Mouse (Mus musculus) ES-Bruce4 (cell line): ENCODE results near the gene Hinfp. TPM values are rescaled to one million over a fixed set of nuclear protein-coding genes. Genes with fewer than 3 reads are reported as not detected.

Source experiments
- H3K27ac ChIP-seq: 2 replicates; pipeline ENCODE4 v1.5.1; 2012; ENCODE audit warnings: low read length, inconsistent platforms; ENCODE audit not compliant: insufficient read depth
- H3K27me3 ChIP-seq: 2 replicates; pipeline ENCODE4 v1.6.1; 2012; ENCODE audit warnings: mild to moderate bottlenecking, low read length, inconsistent platforms; ENCODE audit not compliant: control insufficient read depth, poor library complexity, insufficient read depth, severe bottlenecking
- H3K36me3 ChIP-seq: 2 replicates; pipeline ENCODE4 v1.6.1; 2012; ENCODE audit warnings: inconsistent platforms, mild to moderate bottlenecking, low read length, moderate library complexity; ENCODE audit not compliant: control insufficient read depth, poor library complexity, insufficient read depth, severe bottlenecking
- H3K4me1 ChIP-seq: one replicate; pipeline ENCODE4 v1.8.1; 2011; ENCODE audit warnings: low read length; ENCODE audit not compliant: control insufficient read depth, insufficient read depth
- H3K4me3 ChIP-seq: 2 replicates; pipeline ENCODE4 v1.5.1; 2011; ENCODE audit warnings: low read depth, mild to moderate bottlenecking, low read length
- H3K9ac ChIP-seq: 2 replicates; pipeline ENCODE4 v1.6.1; 2012; ENCODE audit warnings: low read depth, mild to moderate bottlenecking, inconsistent platforms; ENCODE audit not compliant: poor library complexity, severe bottlenecking
- H3K9me3 ChIP-seq: replicated peaks from 2 replicates; pipeline ENCODE4 v1.6.1; 2012; ENCODE audit warnings: mild to moderate bottlenecking, low read length, inconsistent platforms; ENCODE audit not compliant: control insufficient read depth, poor library complexity, insufficient read depth, severe bottlenecking
- CTCF ChIP-seq: IDR thresholded peaks from one replicate; pipeline ENCODE4 v1.8.1; 2011; ENCODE audit warnings: low read depth, low read length
- EP300 ChIP-seq: IDR thresholded peaks from 2 replicates; pipeline ENCODE4 v1.6.1; 2011; ENCODE audit warnings: low read depth, low read length; ENCODE audit not compliant: insufficient read depth
- POLR2A ChIP-seq: IDR thresholded peaks from one replicate; pipeline ENCODE4 v1.8.1; 2011; ENCODE audit warnings: low read length; ENCODE audit not compliant: insufficient read depth
- polyA plus RNA-seq: library from polyadenylated mRNA; stranded (reverse); fragments of >200 nt; gene quantifications from 2 replicates; pipeline ENCODE4 v1.2.4, GENCODE M21; 2011; ENCODE audit warnings: low read depth; ENCODE audit not compliant: missing spikeins, insufficient read depth, insufficient read length

The Hinfp gene
- polyA plus RNA-seq, 1 experiment: 27.8 TPM

GRCm38 (mm10) chr9:44247907-44248306 lies 57.6 kb downstream of the Hinfp start:
- no peak for TF ChIP-seq CTCF
- no peak for TF ChIP-seq EP300
- TF ChIP-seq POLR2A: no peak
- no peaks in the 10 kb centered on the region for H3K36me3 ChIP-seq
- peaks cover 2% of the 10 kb centered on the region for H3K4me1 ChIP-seq
- no peak overlapping the region for H3K27ac ChIP-seq
- H3K9ac ChIP-seq: no peak overlapping the region
- H3K27me3 ChIP-seq: no peaks in the 10 kb centered on the region
- H3K9me3 ChIP-seq: no peaks in the 10 kb centered on the region
- H3K4me3 ChIP-seq: no peak overlapping the region

GRCm38 (mm10) chr9:44243621-44244020 lies 61.9 kb downstream of the Hinfp start:
- Histone ChIP-seq H3K27me3 (no peaks in the 10 kb centered on the region), H3K36me3 (no peaks in the 10 kb centered on the region), H3K4me1 (no peaks in the 10 kb centered on the region), H3K9me3 (no peaks in the 10 kb centered on the region), H3K9ac (no peak overlapping the region), H3K27ac (no peak overlapping the region), H3K4me3 (no peak overlapping the region)
- TF ChIP-seq POLR2A: no peak
- TF ChIP-seq EP300: no peak
- TF ChIP-seq CTCF: no peak

Other genes starting within 250 kb of the Hinfp start
- 9.6 and 14.2 TPM in 2 replicates for gene Usp2, start 238.7 kb downstream of the Hinfp start, polyA plus RNA-seq
- not detected in 2 replicates for gene Mfrp, start 203.9 kb downstream of the Hinfp start, polyA plus RNA-seq
- gene C1qtnf5, start 198.4 kb downstream of the Hinfp start, polyA plus RNA-seq: not detected in 2 replicates
- 0.49 and 0.67 TPM in 2 replicates for gene Gm49380, start 192.2 kb downstream of the Hinfp start, polyA plus RNA-seq
- 34.1 and 34.3 TPM in 2 replicates for gene Rnf26, start 192.2 kb downstream of the Hinfp start, polyA plus RNA-seq
- 57.6 and 58.0 TPM in 2 replicates for gene Mcam, start 171.2 kb downstream of the Hinfp start, polyA plus RNA-seq
- gene Cbl, start 71.6 kb downstream of the Hinfp start, polyA plus RNA-seq: 58.8 and 62.0 TPM in 2 replicates
- not detected in 2 replicates for gene Ccdc153, start 65.0 kb downstream of the Hinfp start, polyA plus RNA-seq
- gene Pdzd3, start 54.2 kb downstream of the Hinfp start, polyA plus RNA-seq: not detected in 2 replicates
- 1.6 and 2.3 TPM in 2 replicates for gene Nlrx1, start 37.1 kb downstream of the Hinfp start, polyA plus RNA-seq
- gene Abcg4, start 17.1 kb downstream of the Hinfp start, polyA plus RNA-seq: 0.62 and 1.3 TPM in 2 replicates
- 5.1 and 7.0 TPM in 2 replicates for gene C2cd2l, start 14.6 kb upstream of the Hinfp start, polyA plus RNA-seq
- 13.7 and 17.4 TPM in 2 replicates for gene Dpagt1, start 20.3 kb upstream of the Hinfp start, polyA plus RNA-seq
- 173 and 202 TPM in 2 replicates for gene H2afx, start 29.0 kb upstream of the Hinfp start, polyA plus RNA-seq
- 76.5 and 80.3 TPM in 2 replicates for gene Hmbs, start 38.6 kb upstream of the Hinfp start, polyA plus RNA-seq
- gene Vps11, start 56.0 kb upstream of the Hinfp start, polyA plus RNA-seq: 26.7 and 30.5 TPM in 2 replicates
- gene Hyou1, start 73.8 kb upstream of the Hinfp start, polyA plus RNA-seq: 114 and 147 TPM in 2 replicates
- 7.7 and 8.1 TPM in 2 replicates for gene Slc37a4, start 91.2 kb upstream of the Hinfp start, polyA plus RNA-seq
- gene Rps25, start 101.5 kb upstream of the Hinfp start, polyA plus RNA-seq: 4,348 and 4,428 TPM in 2 replicates
- gene Trappc4, start 101.9 kb upstream of the Hinfp start, polyA plus RNA-seq: 83.0 and 89.8 TPM in 2 replicates
- gene Ccdc84, start 112.9 kb upstream of the Hinfp start, polyA plus RNA-seq: 13.7 and 14.3 TPM in 2 replicates
- gene Foxr1, start 135.5 kb upstream of the Hinfp start, polyA plus RNA-seq: 1.3 and 1.8 TPM in 2 replicates
- gene Upk2, start 149.3 kb upstream of the Hinfp start, polyA plus RNA-seq: 1.7 and 2.5 TPM in 2 replicates
- gene Bcl9l, start 177.2 kb upstream of the Hinfp start, polyA plus RNA-seq: 22.6 and 25.6 TPM in 2 replicates